Mouse (Mus musculus) erythroblast, embryonic 14.5 days (primary cell): ENCODE data around the gene Ago1.

ENCODE experiments used
- GATA1 ChIP-seq: IDR thresholded peaks from 2 replicates; pipeline ENCODE4 v1.6.1; 2012; ENCODE audit warnings: low read length, inconsistent platforms, mixed read lengths
- TAL1 ChIP-seq: IDR thresholded peaks from 3 replicates; pipeline ENCODE4 v1.6.1; 2012; ENCODE audit warnings: low read length, inconsistent platforms, mixed read lengths

DNA sequence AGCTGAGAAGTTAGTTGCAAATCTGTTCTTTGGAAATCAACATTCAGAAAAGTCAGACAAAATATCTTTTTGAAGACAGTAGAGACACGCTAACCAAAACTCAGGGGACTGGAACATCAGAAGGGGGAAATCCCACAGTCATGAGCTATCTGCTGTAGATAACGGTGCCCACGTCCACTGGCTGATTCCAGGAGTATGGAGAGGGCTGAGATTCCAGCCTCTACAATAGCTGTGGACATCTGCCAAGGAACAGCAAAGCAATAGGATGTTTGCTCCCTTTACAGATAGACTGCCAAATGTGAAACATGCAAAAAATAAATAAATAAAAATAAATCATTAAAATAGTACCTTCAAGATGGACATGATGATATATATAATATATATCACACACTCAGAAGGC is 23.9 kb downstream of the Ago1 start:
- TF ChIP-seq TAL1 (no peak), GATA1 (no peak)
